8 mouse cellular contexts compared by ENCODE assay signal in genomic region chr11:85833761-85834385, GRCm38 (mm10). TPM values are rescaled to one million over a fixed set of nuclear protein-coding genes. Genes with fewer than 3 reads are reported as not detected.
DNase-seq lines count a peak whose midpoint lies in the region; ATAC-seq and TF ChIP-seq lines count a peak whose summit lies in the region.

No protein-coding gene starts in this region.

- peak overlapping the region; percentile 69 for H3K4me3 ChIP-seq in heart, embryonic 11.5 days (ENCODE audit: low read depth, low read length)
- H3K4me3 ChIP-seq in embryonic facial prominence, embryonic 13.5 days = peak overlapping the region; percentile 88
- H3K4me3 ChIP-seq in kidney, embryonic 15.5 days (replicated peaks) = peak overlapping the region; percentile 75
- H3K4me3 ChIP-seq in midbrain, postnatal 0 days (ENCODE audit: low read depth, low read length) = peak overlapping the region; percentile 16; the same call in 1 of the 2 replicates

- no peaks in the 10 kb centered on the region for H3K36me3 ChIP-seq in heart, embryonic 11.5 days (ENCODE audit: control insufficient read depth, insufficient read depth, low read length)
- H3K36me3 ChIP-seq in embryonic facial prominence, embryonic 13.5 days = peaks cover 25% of the 10 kb centered on the region
- H3K36me3 ChIP-seq in kidney, embryonic 15.5 days = 0 out of 2 replicates have a peak, but pooled peaks cover 5% of the 10 kb centered on the region
- no peaks in the 10 kb centered on the region for H3K36me3 ChIP-seq in midbrain, postnatal 0 days (ENCODE audit: insufficient read depth, low read length)

- WGBS in heart, embryonic 11.5 days (ENCODE audit: insufficient replicate concordance) = 7% methylated on average over 11 of the region's 11 CpGs
- 3% methylated on average over 11 of the region's 11 CpGs for WGBS in embryonic facial prominence, embryonic 13.5 days
- WGBS in kidney, embryonic 15.5 days = 6% methylated on average over 11 of the region's 11 CpGs
- 7% methylated on average over 11 of the region's 11 CpGs for WGBS in midbrain, postnatal 0 days

- H3K4me2 ChIP-seq in heart, embryonic 11.5 days = peak overlapping the region; percentile 93
- H3K4me2 ChIP-seq in embryonic facial prominence, embryonic 13.5 days = peak overlapping the region; percentile 86
- peak overlapping the region; percentile 92 for H3K4me2 ChIP-seq in kidney, embryonic 15.5 days
- H3K4me2 ChIP-seq in midbrain, postnatal 0 days (ENCODE audit: low read depth, low read length, poor library complexity, severe bottlenecking) = no peak overlapping the region

- no peaks in the 10 kb centered on the region for H3K9me3 ChIP-seq in heart, embryonic 11.5 days (replicated peaks; ENCODE audit: control insufficient read depth, low read length)
- H3K9me3 ChIP-seq in embryonic facial prominence, embryonic 13.5 days = no peaks in the 10 kb centered on the region
- no peaks in the 10 kb centered on the region for H3K9me3 ChIP-seq in kidney, embryonic 15.5 days (replicated peaks)
- H3K9me3 ChIP-seq in midbrain, postnatal 0 days (ENCODE audit: low read length) = no peaks in the 10 kb centered on the region

- H3K4me1 ChIP-seq in heart, embryonic 11.5 days (ENCODE audit: control insufficient read depth, insufficient read depth, low read length) = peaks cover 39% of the 10 kb centered on the region
- H3K4me1 ChIP-seq in embryonic facial prominence, embryonic 13.5 days = peaks cover 41% of the 10 kb centered on the region
- peaks cover 68% of the 10 kb centered on the region for H3K4me1 ChIP-seq in kidney, embryonic 15.5 days
- H3K4me1 ChIP-seq in midbrain, postnatal 0 days (ENCODE audit: insufficient read depth, low read length) = no peaks in the 10 kb centered on the region

- no peak for ATAC-seq in heart, embryonic 11.5 days (replicated peaks; ENCODE audit: insufficient number of reproducible peaks, low FRiP score, low TSS enrichment)
- no peak for ATAC-seq in embryonic facial prominence, embryonic 13.5 days (ENCODE audit: insufficient number of reproducible peaks, insufficient read depth, low FRiP score, low TSS enrichment, low read depth)
- no peak for ATAC-seq in kidney, embryonic 15.5 days (replicated peaks; ENCODE audit: low FRiP score)
- ATAC-seq in midbrain, postnatal 0 days (ENCODE audit: low FRiP score) = no peak
- no peak for ATAC-seq in erythroid progenitor cell, adult 5-6 weeks (replicated peaks; ENCODE audit: low FRiP score, poor library complexity, severe bottlenecking)
- ATAC-seq in activated CD4-positive, CD25-positive, alpha-beta regulatory T cell, adult 4 months = no peak

- no peak for TF ChIP-seq CTCF in midbrain, postnatal 0 days (IDR thresholded peaks at IDR 0.05)

- H3K27ac ChIP-seq in heart, embryonic 11.5 days (ENCODE audit: low read depth, low read length) = peak overlapping the region; percentile 79
- H3K27ac ChIP-seq in embryonic facial prominence, embryonic 13.5 days = peak overlapping the region; percentile 99
- peak overlapping the region; percentile 92 for H3K27ac ChIP-seq in kidney, embryonic 15.5 days
- H3K27ac ChIP-seq in midbrain, postnatal 0 days (ENCODE audit: low read depth, low read length) = no peak overlapping the region

- peak overlapping the region; percentile 65 for H3K9ac ChIP-seq in heart, embryonic 11.5 days (ENCODE audit: low read depth, low read length)
- H3K9ac ChIP-seq in embryonic facial prominence, embryonic 13.5 days = peak overlapping the region; percentile 100
- H3K9ac ChIP-seq in kidney, embryonic 15.5 days = peak overlapping the region; percentile 87
- H3K9ac ChIP-seq in midbrain, postnatal 0 days (replicated peaks; ENCODE audit: low read length, poor library complexity, severe bottlenecking) = no peak overlapping the region

- DNase-seq in heart, adult 8-10 months (ENCODE audit: low spot score) = no peak
- no peak for DNase-seq in midbrain, postnatal 0 days (ENCODE audit: low spot score)
- DNase-seq in cerebellum, adult 11 months = no peak

- peaks cover 90% of the 10 kb centered on the region for H3K27me3 ChIP-seq in heart, embryonic 11.5 days (ENCODE audit: control insufficient read depth, insufficient read depth, low read length)
- peaks cover 36% of the 10 kb centered on the region for H3K27me3 ChIP-seq in embryonic facial prominence, embryonic 13.5 days
- H3K27me3 ChIP-seq in kidney, embryonic 15.5 days = peaks cover 90% of the 10 kb centered on the region
- peaks cover 84% of the 10 kb centered on the region for H3K27me3 ChIP-seq in midbrain, postnatal 0 days (ENCODE audit: insufficient read depth, low read length)

RNA-seq across cellular contexts. Expression of gene Tbx2, which starts 1.5 kb away (rescaled TPM):
- polyA plus RNA-seq in heart, embryonic 11.5 days (2014; fragmentation: Nextera tagmentation; extraction: Ambion mirVana) = 3.6 and 4.4 TPM in 2 replicates
- 1 to 10 TPM; 4.1 to 6.6 (median 4.7) TPM for total RNA-seq in heart, adult 8-10 months (2022)
- 14.2 and 14.5 TPM in 2 replicates for polyA plus RNA-seq in embryonic facial prominence, embryonic 13.5 days (2015; fragmentation: Nextera tagmentation; extraction: Ambion mirVana)
- polyA plus RNA-seq in kidney, embryonic 15.5 days (2015; fragmentation: Nextera tagmentation; extraction: Ambion mirVana) = 11.2 and 11.4 TPM in 2 replicates
- total RNA-seq in midbrain, postnatal 0 days (2014; rRNA removed) = 3.9 and 4.4 TPM in 2 replicates
- polyA plus RNA-seq in midbrain, postnatal 0 days (2015; fragmentation: Nextera tagmentation; extraction: Ambion mirVana) = 0.32 and 0.42 TPM in 2 replicates
- 1.1 TPM in 1 of 2 replicates, not detected in the other for total RNA-seq in erythroid progenitor cell, adult 5-6 weeks (2015; ENCODE audit: low replicate concordance)
- 1.4 TPM in 1 of 2 replicates, not detected in the other for total RNA-seq in erythroid progenitor cell, adult 5-6 weeks (2017; ENCODE audit: low replicate concordance)
- polyA plus RNA-seq in activated CD4-positive, CD25-positive, alpha-beta regulatory T cell, adult 4 months (2017; shearing (Covaris generic)) = under 1 TPM in 1 of 2 experiments, not detected in 1; 0.13 TPM

RNA-seq across cellular contexts. Expression of gene Gm11444, which starts 16.3 kb away (rescaled TPM):
- not detected in 2 replicates for polyA plus RNA-seq in heart, embryonic 11.5 days (2014; fragmentation: Nextera tagmentation; extraction: Ambion mirVana)
- total RNA-seq in heart, adult 8-10 months (2022) = not detected
- not detected in 2 replicates for polyA plus RNA-seq in embryonic facial prominence, embryonic 13.5 days (2015; fragmentation: Nextera tagmentation; extraction: Ambion mirVana)
- polyA plus RNA-seq in kidney, embryonic 15.5 days (2015; fragmentation: Nextera tagmentation; extraction: Ambion mirVana) = not detected in 2 replicates
- not detected in 2 replicates for total RNA-seq in midbrain, postnatal 0 days (2014; rRNA removed)
- polyA plus RNA-seq in midbrain, postnatal 0 days (2015; fragmentation: Nextera tagmentation; extraction: Ambion mirVana) = not detected in 2 replicates
- not detected in 2 replicates for total RNA-seq in erythroid progenitor cell, adult 5-6 weeks (2015; ENCODE audit: low replicate concordance)
- not detected in 2 replicates for total RNA-seq in erythroid progenitor cell, adult 5-6 weeks (2017; ENCODE audit: low replicate concordance)
- polyA plus RNA-seq in activated CD4-positive, CD25-positive, alpha-beta regulatory T cell, adult 4 months (2017; shearing (Covaris generic)) = 1 to 10 TPM in 1 of 2 experiments, not detected in 1; 1.0 TPM

RNA-seq across cellular contexts. Expression of gene Tbx4, which starts 52.3 kb away (rescaled TPM):
- 0.49 and 0.82 TPM in 2 replicates for polyA plus RNA-seq in heart, embryonic 11.5 days (2014; fragmentation: Nextera tagmentation; extraction: Ambion mirVana)
- not detected for total RNA-seq in heart, adult 8-10 months (2022)
- 3.0 and 3.1 TPM in 2 replicates for polyA plus RNA-seq in embryonic facial prominence, embryonic 13.5 days (2015; fragmentation: Nextera tagmentation; extraction: Ambion mirVana)
- polyA plus RNA-seq in kidney, embryonic 15.5 days (2015; fragmentation: Nextera tagmentation; extraction: Ambion mirVana) = 0.36 and 0.56 TPM in 2 replicates
- total RNA-seq in midbrain, postnatal 0 days (2014; rRNA removed) = 0.05 and 0.27 TPM in 2 replicates
- polyA plus RNA-seq in midbrain, postnatal 0 days (2015; fragmentation: Nextera tagmentation; extraction: Ambion mirVana) = 0.20 and 0.37 TPM in 2 replicates
- total RNA-seq in erythroid progenitor cell, adult 5-6 weeks (2015; ENCODE audit: low replicate concordance) = not detected in 2 replicates
- not detected in 2 replicates for total RNA-seq in erythroid progenitor cell, adult 5-6 weeks (2017; ENCODE audit: low replicate concordance)
- not detected for polyA plus RNA-seq in activated CD4-positive, CD25-positive, alpha-beta regulatory T cell, adult 4 months (2017; shearing (Covaris generic))

Comparison
In these comparisons a context has a peak if more than half of its experiments do, and no peak if none do; other contexts are left out.
1. H3K4me3 ChIP-seq: peak in every context shown above with its lines; median percentile 88 in embryonic facial prominence, embryonic 13.5 days; 75 in kidney, embryonic 15.5 days; 69 in heart, embryonic 11.5 days; 16 in midbrain, postnatal 0 days.